Mouse (Mus musculus) myocyte (in vitro differentiated cells): ENCODE data around the gene Rnf216.

Source experiments
- MAX ChIP-seq: IDR thresholded peaks from one replicate; pipeline ENCODE4 v1.6.1; 2011; ENCODE audit warnings: low read depth, mild to moderate bottlenecking, control low read depth
- POLR2A ChIP-seq: IDR thresholded peaks from one replicate; pipeline ENCODE4 v1.6.1; 2011; ENCODE audit warnings: low read depth, mild to moderate bottlenecking, control low read depth, moderate library complexity; ENCODE audit not compliant: insufficient read length
- POLR2AphosphoS2 ChIP-seq: IDR thresholded peaks from one replicate; pipeline ENCODE4 v1.6.1; 2011; ENCODE audit warnings: low read depth, control low read depth; ENCODE audit not compliant: insufficient read length

- TF ChIP-seq POLR2AphosphoS2: peak; percentile 47
- no peak for TF ChIP-seq MAX
- TF ChIP-seq POLR2A: peak; percentile 60
Measured at GRCm38 (mm10) chr5:142961881-142962443, 150.8 kb downstream of the Rnf216 start.
